Mouse (Mus musculus) heart, postnatal 0 days (tissue): Measurements from ENCODE around the gene Cryba1.

Source experiments
- CTCF ChIP-seq: IDR thresholded peaks from 2 replicates; pipeline ENCODE4 v1.5.1; 2016; ENCODE audit warnings: antibody characterized with exemption, control low read depth, low read depth
- EP300 ChIP-seq: IDR thresholded peaks from 2 replicates; pipeline ENCODE4 v1.6.1; 2016; ENCODE audit warnings: antibody characterized with exemption, low read depth

DNA sequence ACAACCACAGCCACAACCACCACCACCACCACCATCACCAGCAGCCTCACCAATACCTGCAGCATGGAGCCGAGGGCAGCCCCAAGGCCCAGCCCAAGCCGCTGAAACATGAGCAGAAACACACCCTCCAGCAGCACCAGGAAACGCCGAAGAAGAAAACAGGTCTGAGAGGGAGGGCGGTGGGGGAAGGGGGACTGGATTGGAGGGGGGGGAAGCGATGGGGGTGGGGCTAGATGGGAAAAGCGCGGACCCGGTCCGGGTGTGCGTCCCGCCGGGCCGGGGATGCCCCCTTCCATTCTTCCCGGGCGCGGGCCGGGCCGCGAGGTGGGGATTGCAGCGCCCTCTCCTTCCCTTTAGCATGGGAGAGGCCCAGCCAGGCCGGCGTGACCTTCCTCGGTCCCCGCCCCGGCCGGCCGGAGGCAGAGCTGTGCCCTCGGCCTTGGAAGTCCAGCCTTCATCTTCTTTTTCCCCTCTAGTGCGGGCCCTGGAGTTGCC, 38.7 kb downstream of the Cryba1 start:
- no peak for TF ChIP-seq CTCF
- no peak for TF ChIP-seq EP300
